Mouse (Mus musculus): ENCODE measurements around the gene Hmg20a.

DNA sequence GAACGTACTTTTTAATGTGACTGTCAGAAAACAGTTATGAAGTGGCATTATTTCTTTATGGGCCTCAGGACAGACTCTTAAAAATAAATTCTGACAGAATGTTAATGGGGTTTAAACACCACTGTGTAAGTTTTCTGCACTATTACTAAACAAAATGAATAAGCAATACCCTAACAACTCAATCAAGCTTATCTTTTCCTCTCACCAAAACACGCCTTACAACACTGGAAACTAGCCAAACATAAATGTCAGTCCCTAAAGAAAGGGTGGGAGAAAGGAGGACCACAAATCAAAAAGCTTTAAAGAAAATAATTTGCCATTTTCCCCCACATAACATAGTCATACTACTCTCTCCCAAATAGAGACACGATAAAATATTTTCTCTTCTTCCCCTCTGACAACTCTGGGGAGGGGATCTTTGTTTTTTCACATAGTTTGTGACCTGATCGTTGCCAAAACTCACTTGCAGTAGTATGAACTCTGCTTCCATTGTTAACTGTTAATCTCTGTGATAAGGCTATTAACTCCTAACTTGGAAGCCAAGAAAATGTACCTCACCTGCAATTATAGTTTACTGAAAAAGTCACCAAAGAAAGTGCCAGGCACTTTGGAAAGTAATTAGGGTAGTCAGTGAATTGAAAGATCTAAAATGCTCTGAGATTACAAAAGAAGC is 2.3 kb upstream of the Hmg20a start:
- TF ChIP-seq CTCF (IDR thresholded peaks at IDR 0.05; ENCODE audit: low read depth, low read length) (no peak), POLR2A (IDR thresholded peaks at IDR 0.05; ENCODE audit: extremely low read depth, insufficient read depth, low read length) (no peak)

All from liver, adult 2 months (tissue).